Mouse (Mus musculus) kidney, adult 11 months (tissue): Measurements from ENCODE around the gene Qprt.

ENCODE experiments used
- DNase-seq: peaks from one replicate; pipeline ENCODE4 v3.0.0; 2022

Qprt gene

DNA sequence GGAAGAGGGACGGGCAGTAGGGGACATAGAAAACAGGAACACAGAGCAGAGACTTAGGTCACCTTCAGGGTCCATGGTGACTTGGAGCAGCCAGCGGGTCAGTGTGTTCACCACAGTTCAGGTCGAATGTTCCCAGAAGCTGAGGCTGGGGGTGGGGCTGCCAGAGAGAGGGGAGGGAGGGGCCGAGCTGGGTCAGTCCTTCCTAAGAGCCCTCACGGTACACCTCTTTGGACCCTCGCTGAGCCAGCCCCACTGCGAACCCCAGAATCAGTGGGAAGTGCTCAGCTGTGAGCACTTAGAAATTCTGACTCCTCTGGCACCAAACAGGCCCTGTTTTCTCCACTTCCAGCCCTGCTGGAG is at the start of gene Qprt:
Gene Qprt, minus strand, starts transcription at position 316 of the 360 bp plus-strand sequence.
- peak; percentile 35 for DNase-seq

DNA sequence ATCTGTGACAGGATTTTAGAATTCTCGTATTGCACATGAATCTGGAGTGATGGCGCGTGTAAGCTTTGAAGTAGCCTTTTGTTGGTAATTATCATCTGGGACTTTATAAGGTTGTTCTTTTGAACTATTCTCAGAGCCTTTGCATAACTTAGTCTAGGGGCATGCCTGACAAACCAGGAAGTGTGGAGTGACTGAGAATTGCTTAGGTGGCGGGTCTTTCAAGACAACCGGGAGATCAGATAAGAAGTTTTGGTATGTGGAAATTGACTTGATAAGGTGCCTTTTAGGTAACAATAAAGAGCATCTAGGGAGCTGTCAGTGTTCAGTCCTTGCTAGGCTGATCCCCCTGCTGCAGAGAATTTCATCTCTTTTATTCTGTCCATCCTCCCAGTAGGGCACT is 44.5 kb upstream of the Qprt start:
- no peak for DNase-seq

DNA sequence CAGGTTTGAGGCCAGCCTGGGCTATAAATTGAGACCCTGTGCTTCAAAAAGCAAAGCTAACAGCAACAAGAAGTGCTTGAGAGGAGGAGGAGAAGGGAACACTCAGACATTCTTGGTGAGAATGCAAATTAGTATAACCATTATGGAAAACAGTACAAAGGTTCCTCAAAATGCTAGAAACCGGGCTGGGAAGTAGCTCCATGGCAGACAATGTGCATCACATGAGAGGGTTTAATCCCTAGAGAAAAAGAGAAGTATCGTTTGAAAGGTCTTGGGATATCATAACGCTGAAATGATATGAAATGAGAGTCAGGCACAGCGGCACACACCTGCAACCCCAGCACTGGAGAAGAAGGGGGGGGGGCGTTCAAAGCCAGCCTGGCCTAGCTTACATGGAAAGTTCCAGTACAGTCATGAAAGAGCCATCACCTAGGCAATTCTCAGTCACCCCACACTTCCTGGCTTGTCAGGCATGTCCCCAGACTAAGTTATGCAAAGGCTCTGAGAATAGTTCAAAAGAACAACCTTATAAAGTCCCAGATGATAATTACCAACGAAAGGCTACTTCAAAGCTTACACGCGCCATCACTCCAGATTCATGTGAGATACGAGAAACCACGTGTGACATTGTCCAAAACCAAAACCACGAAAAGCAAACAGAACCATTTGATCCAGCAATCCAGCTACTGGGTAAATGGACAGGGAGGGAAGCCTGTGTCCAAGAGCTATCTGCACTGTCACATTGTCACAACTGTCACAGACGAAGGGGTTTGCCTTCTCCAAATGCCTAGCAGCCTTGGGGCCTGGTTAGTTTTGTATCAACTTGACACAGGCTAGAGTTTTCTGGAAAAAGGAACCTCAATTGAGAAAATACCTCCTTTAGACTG is 43.8 kb upstream of the Qprt start:
- no peak for DNase-seq

DNA sequence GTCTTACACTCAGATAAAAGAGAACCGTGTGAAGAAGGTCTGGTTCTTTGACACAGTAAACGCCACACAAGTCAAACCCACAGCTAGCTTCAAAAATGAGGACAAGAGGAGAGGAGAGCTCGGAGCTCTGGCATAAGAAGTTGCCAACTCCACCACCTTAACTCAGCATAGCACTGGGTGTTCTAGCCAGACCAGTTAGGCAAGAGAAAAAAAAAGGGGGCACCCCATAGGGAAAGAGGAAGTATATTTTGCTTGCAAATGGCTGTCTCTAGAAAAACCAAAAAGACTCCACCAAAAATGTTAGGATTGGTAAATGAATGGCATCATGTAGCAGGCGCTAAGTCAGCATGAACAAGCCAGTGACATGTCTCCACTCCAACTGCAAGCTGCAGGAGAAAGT is 42.0 kb upstream of the Qprt start:
- DNase-seq: no peak

DNA sequence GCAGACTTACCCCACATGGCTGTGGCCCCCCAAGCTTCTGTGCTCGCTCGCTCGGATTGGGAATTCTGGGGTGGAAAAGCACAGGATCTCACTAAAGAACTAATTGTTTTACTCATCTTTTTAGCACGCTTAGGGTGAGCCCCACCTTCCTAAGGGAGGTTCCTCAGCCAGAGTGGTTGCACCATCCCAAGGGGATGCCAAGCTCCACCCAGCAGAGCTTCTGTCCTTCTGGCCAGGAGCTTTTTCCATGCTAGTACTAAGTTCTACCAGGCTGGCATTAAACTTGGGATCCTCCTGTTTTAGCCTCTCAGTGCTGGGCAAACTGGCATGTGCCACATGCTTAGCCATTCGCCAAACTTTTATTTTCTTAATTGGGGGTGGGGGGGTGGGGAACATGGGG is 40.5 kb upstream of the Qprt start:
- no peak for DNase-seq

DNA sequence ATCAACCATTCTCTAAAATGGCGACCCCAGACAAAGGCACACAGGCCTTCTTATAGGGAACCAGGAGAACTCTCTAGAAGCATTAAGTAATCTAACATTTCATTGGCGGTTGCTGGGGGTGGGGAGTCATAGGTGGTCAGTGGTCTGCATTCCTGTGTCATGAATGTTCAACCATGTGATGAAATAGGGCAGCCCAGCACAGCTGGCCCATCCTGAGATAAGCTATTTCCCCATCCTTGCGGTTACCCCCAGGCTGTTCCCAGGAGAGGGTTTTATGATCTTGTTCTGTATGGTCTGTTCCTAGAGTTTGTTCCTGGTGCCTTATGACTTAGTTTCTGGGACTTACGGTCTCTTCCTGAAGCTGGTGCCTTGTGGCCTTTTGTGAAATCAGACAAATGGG is 35.5 kb upstream of the Qprt start:
- no peak for DNase-seq

DNA sequence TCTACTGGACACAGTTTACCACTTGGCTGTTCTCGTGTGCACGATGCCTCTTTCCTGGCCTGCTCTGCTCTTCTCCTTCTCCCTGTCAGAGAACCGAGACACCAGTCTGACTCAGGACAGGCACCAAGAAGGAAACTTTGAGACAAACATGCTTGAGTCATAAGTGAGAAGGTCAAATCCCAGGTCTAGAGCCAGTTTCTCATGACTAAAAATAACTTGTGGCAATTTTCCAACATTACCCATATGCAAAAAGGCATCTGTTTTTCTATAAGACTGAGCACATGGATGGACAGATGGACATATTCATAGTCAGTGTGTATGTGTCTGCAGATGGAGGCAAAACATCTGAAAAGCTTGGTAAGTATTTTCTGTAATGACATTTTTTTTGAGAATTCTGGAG is 31.5 kb upstream of the Qprt start:
- no peak for DNase-seq

DNA sequence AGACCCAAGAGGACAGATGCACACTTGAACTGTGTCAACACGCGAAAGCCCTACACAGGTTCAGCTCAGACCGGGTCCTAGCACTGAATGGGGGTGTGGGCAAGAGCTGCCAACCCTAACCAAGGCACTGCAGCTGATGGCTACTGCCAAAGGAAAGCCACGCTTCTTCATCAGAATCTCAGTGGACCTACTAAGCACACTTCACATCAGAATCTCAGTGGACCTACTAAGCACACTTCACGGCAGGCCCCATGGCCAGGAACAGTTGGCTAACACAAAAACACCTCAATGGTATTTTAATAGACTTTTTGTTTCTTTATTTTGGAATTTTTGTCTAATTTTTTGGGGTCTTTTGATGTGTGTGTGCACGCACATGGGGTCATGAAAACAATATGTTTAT is 30.4 kb upstream of the Qprt start:
- no peak for DNase-seq

DNA sequence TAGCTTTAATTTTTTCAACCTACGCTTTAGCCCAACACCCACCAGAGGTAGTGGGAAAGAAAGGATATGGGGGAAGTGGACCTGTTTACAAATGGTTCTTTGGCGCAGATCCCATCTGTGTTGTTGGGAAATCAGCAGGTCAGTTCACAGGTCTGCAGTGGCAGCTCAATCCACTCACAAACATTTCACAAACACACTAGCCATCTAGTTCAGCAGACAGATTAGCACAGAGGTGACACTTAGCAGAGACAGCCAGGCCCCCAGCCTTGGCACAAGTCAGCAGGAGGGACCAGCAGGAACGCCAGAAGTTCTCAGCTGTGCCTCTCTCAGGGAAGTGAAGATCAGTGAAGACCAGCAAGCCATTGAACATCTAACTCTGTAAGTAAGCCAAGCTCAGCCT is 25.9 kb upstream of the Qprt start:
- DNase-seq: no peak

DNA sequence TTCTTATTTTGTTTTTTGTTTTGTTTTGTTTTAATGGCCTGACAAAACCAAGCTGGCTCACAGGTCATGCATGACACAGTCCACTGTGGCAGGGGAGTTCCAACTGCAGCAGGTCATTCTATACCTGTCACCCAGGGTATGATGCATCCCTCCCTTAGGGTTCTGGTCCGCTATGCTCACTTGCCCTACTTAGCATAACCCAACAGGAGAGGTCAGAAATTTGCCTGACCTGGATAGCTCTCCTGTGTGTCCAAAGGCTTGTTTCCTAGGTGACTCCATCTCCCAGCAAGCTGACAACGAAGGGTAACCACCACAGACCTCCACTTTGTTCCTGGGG is 24.2 kb upstream of the Qprt start:
- DNase-seq: no peak

DNA sequence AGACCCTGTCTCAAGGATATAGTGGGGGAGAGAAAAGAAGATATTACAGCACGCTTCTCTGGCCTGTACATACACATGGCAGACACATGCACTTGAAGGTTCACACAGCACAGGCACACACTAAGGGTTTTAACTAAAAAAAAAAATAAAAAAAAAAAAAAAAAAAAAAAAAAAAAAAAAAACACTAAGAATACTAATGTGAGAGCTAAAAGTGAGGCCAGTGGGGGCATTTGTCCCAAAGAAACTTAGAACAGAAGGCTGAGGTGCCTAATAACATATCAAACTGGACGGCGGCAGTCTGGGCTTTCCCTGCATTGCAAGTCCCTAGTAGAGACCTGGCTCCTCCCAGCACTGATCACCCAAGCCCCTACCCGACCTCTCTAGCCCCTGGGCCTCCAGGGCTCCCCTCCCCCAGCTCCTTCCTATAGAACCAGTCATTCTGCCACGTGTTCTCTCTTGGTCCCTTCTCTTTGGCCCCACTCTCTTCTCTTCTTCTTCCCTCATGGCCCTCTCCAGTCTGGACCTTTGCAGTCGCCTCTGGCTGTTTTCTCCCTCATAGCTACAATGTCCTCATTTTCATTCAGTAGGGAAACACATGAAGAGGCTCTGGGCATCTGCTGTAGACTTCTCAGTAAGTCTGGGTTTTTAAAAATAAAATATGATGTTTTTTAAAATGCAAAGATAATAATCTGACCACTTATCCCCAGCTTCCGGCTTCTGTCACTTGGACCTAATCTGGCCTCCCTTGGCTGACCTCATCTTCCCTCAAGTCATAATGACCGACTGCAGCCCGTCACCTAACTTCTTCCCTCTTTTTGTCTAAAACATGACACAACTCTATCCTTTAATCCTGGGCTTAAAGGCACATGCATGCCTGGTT is 23.6 kb upstream of the Qprt start:
- no peak for DNase-seq

DNA sequence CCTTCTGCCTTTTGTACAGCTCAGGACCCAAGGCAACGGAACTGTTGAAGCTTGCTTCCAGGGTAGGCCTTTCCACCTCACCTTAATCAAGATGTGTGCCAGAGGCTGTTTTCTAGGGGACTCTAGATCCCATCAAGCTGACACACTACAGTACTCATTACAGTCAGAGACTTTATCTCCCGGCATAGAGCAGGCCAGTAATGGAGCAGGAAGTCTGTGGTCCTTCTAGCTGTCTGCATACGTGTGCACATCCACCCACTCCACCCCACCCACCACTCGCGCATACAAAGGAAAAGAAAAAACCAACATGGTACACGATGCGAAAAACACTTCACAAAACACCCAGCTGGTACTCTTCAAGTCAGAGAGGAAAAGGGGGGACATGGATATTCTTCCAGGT is 22.4 kb upstream of the Qprt start:
- no peak for DNase-seq

DNA sequence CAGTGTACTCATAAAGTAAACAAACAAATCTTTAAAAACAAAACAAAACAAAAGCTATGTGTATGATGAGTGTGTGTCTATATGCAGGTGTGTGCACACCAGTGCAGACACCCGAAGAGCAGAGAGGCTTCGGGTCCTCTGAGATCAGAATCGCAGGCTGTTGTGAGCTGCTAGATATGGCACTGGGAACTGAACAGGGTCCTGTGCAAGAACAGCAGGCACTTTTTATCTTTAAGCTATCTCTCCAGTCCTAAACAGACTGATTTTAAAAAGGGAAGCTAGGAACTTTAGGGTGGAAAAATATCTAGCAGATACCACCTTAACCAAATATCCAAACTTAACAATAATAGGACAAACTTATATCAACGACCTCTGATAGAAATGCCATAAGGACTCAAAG is 20.6 kb upstream of the Qprt start:
- no peak for DNase-seq

DNA sequence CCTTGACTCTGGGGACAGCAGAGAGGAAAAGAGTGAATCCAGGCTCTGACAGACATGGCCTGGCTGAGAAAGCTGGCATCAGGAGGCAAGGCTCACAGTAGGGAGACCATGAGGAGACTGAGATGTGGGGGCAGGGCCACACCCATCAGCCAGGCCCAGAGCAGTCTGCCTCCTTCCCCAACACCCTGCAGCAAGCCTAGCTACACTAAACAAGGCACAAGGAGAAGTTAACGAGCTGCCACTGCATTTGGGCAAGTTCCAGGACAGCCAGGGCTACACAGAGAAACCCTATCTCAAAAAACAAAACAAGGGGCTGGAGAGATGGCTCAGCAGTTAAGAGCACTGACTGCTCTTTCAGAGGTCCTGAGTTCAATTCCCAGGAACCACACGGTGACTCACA is 20.2 kb upstream of the Qprt start:
- no peak for DNase-seq

DNA sequence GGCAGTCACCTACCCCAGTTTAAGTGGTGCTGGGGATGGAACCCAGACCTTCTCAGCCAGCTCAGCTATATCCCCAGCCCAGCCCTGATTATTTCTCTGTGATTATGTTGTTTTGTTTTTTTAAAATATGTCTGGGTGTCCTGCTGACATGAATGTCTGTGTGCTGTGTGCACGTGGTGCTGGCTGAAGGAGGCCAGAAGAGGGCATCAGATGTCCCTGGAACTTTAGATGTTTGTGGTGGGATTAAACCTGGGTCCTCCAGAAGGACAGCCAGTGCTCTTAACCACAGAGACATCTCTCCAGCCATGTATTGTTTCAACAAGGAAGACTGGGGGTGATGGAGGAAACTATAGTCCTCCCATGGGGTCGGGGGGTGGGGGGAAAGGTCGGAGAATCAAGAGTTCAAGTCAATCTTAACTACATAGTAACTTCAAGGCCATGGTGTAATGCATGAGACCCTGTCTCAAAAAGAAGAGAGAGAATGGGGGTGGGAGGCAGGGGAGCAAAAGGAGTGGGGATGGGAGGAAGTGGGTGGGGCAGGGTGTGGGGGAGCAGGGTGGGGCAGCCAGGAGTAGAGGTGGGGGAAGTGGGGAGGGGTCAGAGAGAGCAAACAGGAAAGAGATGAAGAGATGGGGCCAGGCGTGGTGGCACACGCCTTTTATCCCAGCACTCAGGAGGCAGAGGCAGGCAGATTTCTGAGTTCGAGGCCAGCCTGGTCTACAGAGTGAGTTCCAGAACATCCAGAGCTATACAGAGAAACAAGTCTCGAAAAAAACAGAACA is 18.8 kb upstream of the Qprt start:
- no peak for DNase-seq

DNA sequence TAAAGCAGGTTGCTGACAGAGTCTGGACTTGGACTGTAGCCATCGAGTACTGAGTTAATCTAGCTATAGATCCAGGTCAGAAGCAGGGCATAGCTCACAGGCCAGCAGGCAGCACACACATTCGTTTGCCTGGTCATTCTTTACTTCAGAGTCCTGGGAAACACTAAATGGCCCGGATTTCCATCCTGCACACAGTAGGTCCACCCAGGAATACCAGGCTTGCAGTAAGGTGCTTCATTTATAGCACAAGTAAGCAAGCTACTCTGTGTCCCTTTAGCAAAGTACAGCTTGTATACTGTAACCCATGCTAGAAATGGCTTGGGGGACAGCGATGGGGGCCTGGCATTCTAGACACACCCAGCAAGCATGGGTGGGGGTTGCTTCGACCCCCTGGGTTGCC is 17.5 kb upstream of the Qprt start:
- DNase-seq: no peak

DNA sequence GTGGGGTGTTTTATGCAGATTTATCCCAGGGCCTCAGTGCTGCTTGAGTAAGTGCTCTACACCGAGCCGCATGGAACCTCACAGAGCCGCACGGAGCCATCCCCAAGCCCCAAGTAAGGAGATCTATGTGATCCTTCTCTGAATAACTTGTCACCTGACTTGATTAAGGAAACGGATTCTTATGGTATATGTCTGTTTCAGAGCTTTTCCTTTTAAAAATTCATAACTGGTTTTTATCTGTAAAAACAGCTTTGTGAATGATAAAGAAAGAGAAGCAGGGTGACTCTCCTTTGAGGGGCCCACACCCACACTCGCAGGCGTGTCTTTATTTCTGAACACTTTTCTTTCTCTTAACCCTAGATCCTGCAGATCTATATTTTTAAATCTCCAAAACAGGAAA is 17.1 kb upstream of the Qprt start:
- DNase-seq: no peak

DNA sequence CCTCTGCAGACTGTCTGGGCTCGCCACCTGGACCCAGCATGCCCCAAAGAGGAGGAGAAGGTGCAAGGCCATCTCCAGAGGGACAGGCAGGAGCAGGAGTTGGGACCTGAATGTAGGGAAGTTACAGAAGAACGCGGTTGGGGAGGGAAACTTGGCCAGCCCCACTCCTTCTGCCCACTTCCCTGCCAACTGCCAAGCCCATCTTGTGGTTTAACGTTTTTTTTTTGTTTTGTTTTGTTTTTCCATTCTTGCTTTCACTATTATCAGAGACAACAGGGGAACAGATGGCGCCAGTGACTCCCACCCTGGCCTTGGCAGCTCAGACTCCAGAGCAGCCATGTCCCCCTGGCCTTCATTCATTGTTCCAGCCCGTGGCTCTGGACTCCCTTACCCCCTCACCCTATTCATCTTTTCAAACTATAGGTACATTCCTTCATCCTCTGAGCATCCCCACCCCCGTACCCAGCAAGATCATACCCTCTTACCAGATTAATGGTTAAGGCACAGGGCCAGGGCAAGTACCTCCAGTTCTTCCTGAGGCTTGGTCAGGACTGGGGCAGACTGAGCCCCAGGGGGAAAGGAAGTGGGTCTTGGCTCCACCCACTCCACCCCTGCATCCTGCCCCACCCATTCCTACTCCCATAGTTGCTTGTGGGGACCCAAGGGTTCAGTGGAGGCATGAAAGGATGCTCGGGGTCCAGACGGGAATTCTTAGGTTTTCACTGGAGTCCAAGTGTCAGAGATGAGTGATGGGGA is 15.4 kb upstream of the Qprt start, which contains the start of gene Spn:
Gene Spn, minus strand, starts transcription at position 562 of the 756 bp plus-strand sequence.
- no peak for DNase-seq

DNA sequence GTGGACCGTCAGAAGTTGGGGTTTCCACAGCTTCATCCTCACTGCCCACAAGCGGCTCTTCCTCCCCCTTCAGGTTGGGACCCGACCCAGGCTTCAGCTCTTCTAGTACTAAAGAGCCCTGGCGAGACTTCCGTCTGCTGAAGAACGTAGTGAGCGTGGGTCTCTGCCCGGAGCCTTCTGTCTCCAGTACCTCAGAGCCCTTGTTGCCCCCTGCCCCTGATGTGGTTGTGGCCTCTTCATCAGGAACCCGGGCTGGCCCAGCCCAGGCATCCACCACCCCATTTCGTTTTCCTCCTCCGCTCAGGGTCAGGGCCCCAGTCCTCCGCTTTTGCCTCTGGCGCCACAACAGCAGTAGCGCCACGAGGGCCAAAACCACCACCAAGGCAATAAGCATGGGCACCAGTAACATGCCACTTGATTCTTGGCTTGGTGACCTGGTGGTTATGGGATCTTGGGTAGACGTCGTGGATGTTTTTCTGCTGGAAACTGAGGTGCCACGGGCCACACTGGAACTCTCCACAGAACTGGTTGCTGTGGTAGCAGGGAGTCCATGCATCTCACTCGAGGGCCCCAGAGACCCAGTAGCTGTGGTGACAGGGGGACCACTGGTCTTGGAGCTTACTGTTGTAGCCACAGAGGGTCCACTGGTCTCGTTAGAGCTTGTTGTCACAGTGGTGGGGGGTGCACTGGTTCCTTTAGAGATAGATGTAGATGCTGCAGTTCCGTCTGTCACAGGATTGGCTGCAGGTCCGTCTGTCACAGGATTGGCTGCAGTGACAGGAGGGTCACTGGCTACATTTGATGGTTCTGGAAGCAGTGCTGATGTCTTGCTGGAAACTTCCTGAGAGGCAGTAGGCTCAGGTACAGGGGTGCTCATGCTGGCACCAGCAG is 14.4 kb upstream of the Qprt start:
- no peak for DNase-seq

DNA sequence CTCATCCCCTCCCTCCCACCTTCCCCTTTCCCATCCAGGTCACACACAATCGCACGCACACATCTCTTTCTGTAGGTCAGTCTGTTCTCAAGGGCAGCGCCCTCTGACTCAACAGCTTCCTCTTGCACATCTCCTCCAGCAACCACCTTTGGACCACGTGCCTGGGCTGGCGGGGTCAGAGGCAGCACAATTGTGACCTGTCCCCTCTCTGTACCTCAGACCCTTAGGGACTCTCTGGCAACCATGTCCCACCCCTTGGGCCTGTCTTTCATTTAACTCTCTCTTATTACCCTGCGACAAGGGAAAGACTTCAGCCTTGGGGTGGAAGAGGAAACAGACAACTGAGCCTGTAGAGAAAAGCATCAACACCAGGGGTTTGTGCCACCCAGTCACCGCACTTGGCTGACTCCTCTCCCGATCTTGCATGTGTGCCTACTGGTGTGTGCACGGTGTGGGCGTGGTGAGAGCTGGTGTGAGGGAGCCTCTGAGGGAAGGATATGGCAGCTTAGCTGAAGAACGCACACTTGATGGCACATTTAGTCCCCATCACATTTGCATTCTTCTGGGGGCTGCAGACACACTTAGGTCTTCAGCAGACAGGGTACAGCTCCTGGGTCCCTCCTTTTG is 12.9 kb upstream of the Qprt start:
- DNase-seq: no peak

DNA sequence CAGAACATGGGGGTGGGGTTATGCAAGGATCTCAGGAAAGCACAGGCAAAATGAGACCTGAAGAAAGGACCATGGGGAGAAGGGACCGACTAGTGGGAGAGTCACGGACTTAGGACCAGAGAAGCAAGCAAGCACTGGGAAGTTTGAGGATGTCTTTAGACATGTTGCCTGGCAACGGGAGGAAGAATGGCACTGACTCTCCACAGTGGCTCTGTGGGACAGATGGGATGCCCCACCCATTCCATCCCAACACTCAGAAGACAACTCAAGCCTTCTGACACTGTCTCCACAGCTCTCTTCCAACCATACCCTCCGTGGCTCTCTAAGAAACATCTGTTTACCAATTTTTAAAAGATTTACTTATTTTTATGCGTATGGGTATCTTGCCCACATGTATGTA is 11.1 kb upstream of the Qprt start:
- DNase-seq: no peak
